Mouse (Mus musculus) kidney, embryonic 16.5 days (tissue): Measurements from ENCODE around the gene Tex45. TPM values are rescaled to one million over a fixed set of nuclear protein-coding genes. Genes with fewer than 3 reads are reported as not detected.

Source experiments
- ATAC-seq: fragments of 200-750 bp; cut with Nextera tagmentation; 2 replicates; pipeline ENCODE4 v1.8.0; 2017; ENCODE audit warnings: moderate TSS enrichment; ENCODE audit not compliant: low FRiP score, low TSS enrichment
- H3K27ac ChIP-seq: fragments of 300-500 bp; sonication (generic); 2 replicates; pipeline ENCODE4 v1.5.1; 2014; ENCODE audit warnings: low read length
- H3K27me3 ChIP-seq: fragments of 300-500 bp; sonication (generic); 2 replicates; pipeline ENCODE4 v1.6.1; 2014; ENCODE audit warnings: low read length, control low read depth, mixed read lengths; ENCODE audit not compliant: insufficient read depth
- H3K36me3 ChIP-seq: fragments of 300-500 bp; sonication (generic); 2 replicates; pipeline ENCODE4 v1.6.1; 2014; ENCODE audit warnings: low read length, control low read depth, mixed read lengths; ENCODE audit not compliant: insufficient read depth
- H3K4me1 ChIP-seq: fragments of 300-500 bp; sonication (generic); 2 replicates; pipeline ENCODE4 v1.6.1; 2014; ENCODE audit warnings: low read length, control low read depth, mixed read lengths; ENCODE audit not compliant: insufficient read depth
- H3K4me2 ChIP-seq: fragments of 300-500 bp; sonication (generic); replicated peaks from 2 replicates; pipeline ENCODE4 v1.6.1; 2014; ENCODE audit warnings: low read depth, low read length
- H3K4me3 ChIP-seq: fragments of 300-500 bp; sonication (generic); 2 replicates; pipeline ENCODE4 v1.5.1; 2014; ENCODE audit warnings: mild to moderate bottlenecking, low read length
- H3K9ac ChIP-seq: fragments of 300-500 bp; sonication (generic); replicated peaks from 2 replicates; pipeline ENCODE4 v1.6.1; 2014; ENCODE audit warnings: low read length
- H3K9me3 ChIP-seq: fragments of 300-500 bp; sonication (generic); 2 replicates; pipeline ENCODE4 v1.6.1; 2016; ENCODE audit warnings: low read length, control low read depth
- WGBS: fragments of 180-500 bp; shearing (Covaris S2); extraction: QIAGEN DNeasy Blood & Tissue Kit; methylation state at CpG from one replicate; pipeline ENCODE4 v1.1.7; 2014; 5-methylcytosine and 5-hydroxymethylcytosine counted together
- polyA plus RNA-seq: library from polyadenylated mRNA; unstranded; fragments of >200 nt; fragmentation: Nextera tagmentation; extraction: Ambion mirVana; gene quantifications from 2 replicates; pipeline ENCODE4 v1.2.1, GENCODE M21; 2015

Gene Tex45
- polyA plus RNA-seq, 1 experiment from 2014 or later, result not detected

DNA sequence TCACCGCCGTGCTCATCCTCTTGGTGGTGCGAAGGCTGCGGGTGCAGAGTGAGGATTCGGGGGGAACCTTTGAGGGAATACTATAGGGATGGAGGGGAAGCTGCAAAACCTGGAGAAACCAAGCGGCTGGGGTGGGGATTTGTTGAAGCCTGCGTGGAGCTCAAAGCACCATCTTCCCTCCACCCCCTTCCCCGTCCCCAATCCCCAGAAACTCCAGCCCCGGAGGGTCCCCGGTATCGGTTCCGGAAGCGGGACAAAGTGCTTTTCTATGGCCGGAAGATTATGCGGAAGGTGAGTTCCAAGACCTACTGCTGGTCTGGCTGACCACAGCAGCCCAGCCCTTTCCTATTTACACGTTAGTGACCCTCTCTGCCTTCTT lies 46.4 kb downstream of the Tex45 start:
- H3K4me2 ChIP-seq, result peak overlapping the region; percentile 97
- H3K27ac ChIP-seq, result peak overlapping the region; percentile 82
- H3K27me3 ChIP-seq, result no peaks in the 10 kb centered on the region
- peak overlapping the region; percentile 79 for H3K9ac ChIP-seq
- ATAC-seq, result no peak
- H3K4me1 ChIP-seq, result 0 out of 2 replicates have a peak, but pooled peaks cover 4% of the 10 kb centered on the region
- WGBS, result 6% methylated on average over 16 of the region's 16 CpGs
- peaks cover 21% of the 10 kb centered on the region for H3K36me3 ChIP-seq
- H3K9me3 ChIP-seq, result no peaks in the 10 kb centered on the region
- peak overlapping the region; percentile 82 for H3K4me3 ChIP-seq

- H3K4me3 ChIP-seq, result no peak overlapping the region
- no peak overlapping the region for H3K9ac ChIP-seq
- H3K27me3 ChIP-seq, result no peaks in the 10 kb centered on the region
- ATAC-seq, result no peak
- H3K4me2 ChIP-seq, result no peak overlapping the region
- peaks cover 45% of the 10 kb centered on the region for H3K36me3 ChIP-seq
- H3K4me1 ChIP-seq, result no peaks in the 10 kb centered on the region
- WGBS, result 91% methylated on average over 13 of the region's 13 CpGs
- H3K9me3 ChIP-seq, result no peaks in the 10 kb centered on the region
- H3K27ac ChIP-seq, result no peak overlapping the region
Observed at GRCm38 (mm10) chr8:3522007-3522697, 51.5 kb downstream of the Tex45 start.

DNA sequence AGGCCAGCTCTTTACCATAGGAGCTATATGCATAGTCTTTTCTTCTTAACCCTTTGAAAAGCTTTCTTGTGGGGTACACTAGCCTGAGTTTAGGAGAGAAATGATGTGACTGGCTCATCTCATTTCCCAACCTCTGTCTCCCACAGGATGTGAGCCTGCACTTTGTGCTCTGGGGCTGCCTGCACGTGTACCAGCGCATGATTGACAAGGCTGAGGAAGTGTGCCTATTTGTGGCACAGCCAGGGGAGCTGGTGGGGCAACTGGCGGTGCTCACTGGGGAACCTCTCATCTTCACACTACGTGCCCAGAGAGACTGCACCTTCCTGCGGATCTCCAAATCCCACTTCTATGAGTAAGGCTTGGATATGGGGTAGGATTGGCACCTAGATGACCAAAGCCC lies 60.2 kb downstream of the Tex45 start:
- no peaks in the 10 kb centered on the region for H3K9me3 ChIP-seq
- no peak overlapping the region for H3K27ac ChIP-seq
- 89% methylated on average over 5 of the region's 5 CpGs for WGBS
- no peak overlapping the region for H3K4me2 ChIP-seq
- peaks cover 34% of the 10 kb centered on the region for H3K36me3 ChIP-seq
- H3K9ac ChIP-seq, result no peak overlapping the region
- no peak for ATAC-seq
- H3K4me1 ChIP-seq, result no peaks in the 10 kb centered on the region
- no peaks in the 10 kb centered on the region for H3K27me3 ChIP-seq
- no peak overlapping the region for H3K4me3 ChIP-seq

DNA sequence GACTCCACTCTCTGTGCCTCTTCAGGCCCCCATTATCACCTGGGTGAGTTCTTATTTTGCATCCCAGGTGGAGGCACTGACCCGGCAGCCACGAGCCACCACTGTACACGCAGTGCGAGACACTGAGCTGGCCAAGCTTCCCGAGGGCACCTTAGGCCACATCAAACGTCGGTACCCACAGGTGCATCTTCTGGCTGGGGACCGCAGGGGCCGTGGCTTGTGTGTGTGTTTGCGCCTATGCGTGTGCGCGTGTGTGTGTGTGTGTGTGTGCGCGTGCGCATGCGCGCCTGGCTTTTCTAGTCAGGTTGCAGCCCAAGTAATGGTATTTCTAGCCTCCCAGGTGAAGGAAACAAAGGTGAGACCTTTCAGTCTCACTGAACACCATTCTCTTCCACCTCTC lies 61.3 kb downstream of the Tex45 start:
- 94% methylated on average over 18 of the region's 18 CpGs for WGBS
- no peak overlapping the region for H3K27ac ChIP-seq
- no peak overlapping the region for H3K4me2 ChIP-seq
- no peak for ATAC-seq
- no peaks in the 10 kb centered on the region for H3K9me3 ChIP-seq
- H3K9ac ChIP-seq, result no peak overlapping the region
- no peaks in the 10 kb centered on the region for H3K27me3 ChIP-seq
- peaks cover 35% of the 10 kb centered on the region for H3K36me3 ChIP-seq
- H3K4me3 ChIP-seq, result no peak overlapping the region
- no peaks in the 10 kb centered on the region for H3K4me1 ChIP-seq

- no peak for ATAC-seq
- Histone ChIP-seq H3K4me1 (no peaks in the 10 kb centered on the region), H3K9me3 (no peaks in the 10 kb centered on the region), H3K27me3 (no peaks in the 10 kb centered on the region), H3K36me3 (peaks cover 69% of the 10 kb centered on the region), H3K4me3 (no peak overlapping the region), H3K27ac (no peak overlapping the region), H3K4me2 (no peak overlapping the region), H3K9ac (no peak overlapping the region)
- WGBS, result 60% methylated on average over 15 of the region's 15 CpGs
Observed at GRCm38 (mm10) chr8:3536053-3536841, 65.6 kb downstream of the Tex45 start.

Other genes starting within 250 kb of the Tex45 start
- 41.0 and 41.4 TPM in 2 replicates for gene Insr, start 191.2 kb upstream of the Tex45 start, polyA plus RNA-seq
- gene A430078G23Rik, start 117.4 kb upstream of the Tex45 start, polyA plus RNA-seq, result 0.16 and 0.19 TPM in 2 replicates
- 11.6 and 12.1 TPM in 2 replicates for gene Arhgef18, start 77.9 kb upstream of the Tex45 start, polyA plus RNA-seq
- 8.7 and 10.1 TPM in 2 replicates for gene Pex11g, start 3.2 kb upstream of the Tex45 start, polyA plus RNA-seq
- 55.6 and 57.1 TPM in 2 replicates for gene Zfp358, start 22.3 kb downstream of the Tex45 start, polyA plus RNA-seq
- gene Mcoln1, start 29.6 kb downstream of the Tex45 start, polyA plus RNA-seq, result 72.2 and 73.5 TPM in 2 replicates
- gene Pnpla6, start 44.5 kb downstream of the Tex45 start, polyA plus RNA-seq, result 35.7 and 42.4 TPM in 2 replicates
- gene C330021F23Rik, start 97.1 kb downstream of the Tex45 start, polyA plus RNA-seq, result 8.4 and 8.5 TPM in 2 replicates
- 13.7 and 16.8 TPM in 2 replicates for gene Camsap3, start 116.4 kb downstream of the Tex45 start, polyA plus RNA-seq
- gene Xab2, start 150.5 kb downstream of the Tex45 start, polyA plus RNA-seq, result 75.2 and 76.9 TPM in 2 replicates
- 85.9 and 90.4 TPM in 2 replicates for gene Pet100, start 150.7 kb downstream of the Tex45 start, polyA plus RNA-seq
- gene Pcp2, start 154.7 kb downstream of the Tex45 start, polyA plus RNA-seq, result 0.48 and 0.51 TPM in 2 replicates
- 102 and 105 TPM in 2 replicates for gene Stxbp2, start 160.1 kb downstream of the Tex45 start, polyA plus RNA-seq
- 0.31 and 0.55 TPM in 2 replicates for gene Retn, start 184.9 kb downstream of the Tex45 start, polyA plus RNA-seq
- gene Mcemp1, start 194.9 kb downstream of the Tex45 start, polyA plus RNA-seq, result 0.20 and 0.50 TPM in 2 replicates
- gene Fcor, start 201.5 kb downstream of the Tex45 start, polyA plus RNA-seq, result 13.2 and 14.8 TPM in 2 replicates
- gene Trappc5, start 205.4 kb downstream of the Tex45 start, polyA plus RNA-seq, result 42.1 and 44.7 TPM in 2 replicates
- 0.22 TPM in 1 of 2 replicates, not detected in the other for gene Fcer2a, start 223.3 kb downstream of the Tex45 start, polyA plus RNA-seq
- 0.41 and 0.45 TPM in 2 replicates for gene Clec4g, start 249.8 kb downstream of the Tex45 start, polyA plus RNA-seq